Mouse (Mus musculus): Measurements from ENCODE around the gene Laptm4a.

DNA sequence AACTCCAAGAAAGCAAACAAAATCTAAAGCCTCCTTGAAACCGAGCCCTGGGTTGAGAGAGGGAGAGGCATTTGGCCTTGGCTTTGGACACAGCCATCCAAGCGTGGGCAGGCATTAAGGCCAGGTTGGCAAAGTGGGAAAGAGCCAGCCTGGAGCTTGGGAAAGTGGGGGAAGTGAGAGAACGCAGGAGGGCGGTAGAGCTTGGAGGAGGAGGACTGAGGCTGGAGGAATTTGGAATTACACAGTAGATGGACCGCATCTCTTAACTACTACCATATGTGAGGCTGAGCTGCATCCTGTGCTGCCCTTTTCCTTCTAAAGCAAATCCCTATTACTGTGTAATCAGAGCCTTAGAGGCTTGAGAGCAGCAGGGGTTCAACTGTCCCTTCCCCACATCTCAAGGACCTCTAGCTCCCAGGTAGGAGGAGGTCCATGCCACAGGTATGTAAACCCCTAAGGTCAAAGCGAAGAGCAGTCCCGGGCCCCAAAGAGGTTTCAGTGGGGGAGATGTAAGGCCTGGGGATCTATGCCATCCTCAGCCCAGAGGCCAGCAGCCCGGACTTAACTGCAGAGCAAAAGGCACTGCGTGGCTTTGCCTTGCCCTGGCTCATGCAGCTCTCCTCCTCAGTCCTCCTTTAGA, 7.6 kb upstream of the Laptm4a start:
- TF ChIP-seq TAL1 (IDR thresholded peaks at IDR 0.05; ENCODE audit: low read length) (no peak), GATA1 (IDR thresholded peaks at IDR 0.05; ENCODE audit: low read length) (no peak)
